Mouse (Mus musculus): ENCODE results near the gene Tspan7. TPM values are rescaled to one million over a fixed set of nuclear protein-coding genes. Genes with fewer than 3 reads are reported as not detected.

The Tspan7 gene
- total RNA-seq, 4 experiments from 2014 or later, result 1,114 to 1,365 (median 1,299) TPM

- DNase-seq (ENCODE audit: low spot score in 2 of 2), result no peak
Measured at GRCm38 (mm10) chrX:10546840-10547239, 61.9 kb downstream of the Tspan7 start.

DNA sequence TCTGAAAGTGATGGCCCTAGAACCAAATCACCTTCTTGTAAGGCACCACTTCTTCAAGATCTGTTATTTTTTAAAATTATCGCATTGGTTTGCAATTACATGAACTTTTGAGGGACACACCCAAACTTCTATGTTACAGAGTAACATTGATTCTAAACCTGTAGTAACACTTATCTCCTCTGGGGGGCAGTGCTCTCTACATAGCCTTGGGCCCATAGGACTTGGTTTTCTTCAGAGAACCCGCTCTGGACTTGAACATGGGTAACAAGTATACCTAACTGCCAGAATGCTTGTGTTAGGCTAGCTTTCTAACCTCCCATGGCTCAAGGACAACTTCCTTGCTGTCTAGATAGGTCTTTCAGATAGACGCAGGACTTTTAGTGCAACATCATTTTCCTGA, 64.8 kb downstream of the Tspan7 start:
- no peak for DNase-seq (ENCODE audit: low spot score in 2 of 2)

GRCm38 (mm10) chrX:10556899-10557298, 71.9 kb downstream of the Tspan7 start:
- DNase-seq (ENCODE audit: low spot score in 2 of 2), result no peak

- no peak for DNase-seq (ENCODE audit: low spot score in 2 of 2)
Measured at GRCm38 (mm10) chrX:10557596-10557995, 72.6 kb downstream of the Tspan7 start.

- DNase-seq (ENCODE audit: low spot score in 2 of 2), result no peak
Measured at GRCm38 (mm10) chrX:10558625-10559024, 73.7 kb downstream of the Tspan7 start.

GRCm38 (mm10) chrX:10565811-10566210, 80.9 kb downstream of the Tspan7 start:
- DNase-seq (ENCODE audit: low spot score in 2 of 2), result no peak

DNA sequence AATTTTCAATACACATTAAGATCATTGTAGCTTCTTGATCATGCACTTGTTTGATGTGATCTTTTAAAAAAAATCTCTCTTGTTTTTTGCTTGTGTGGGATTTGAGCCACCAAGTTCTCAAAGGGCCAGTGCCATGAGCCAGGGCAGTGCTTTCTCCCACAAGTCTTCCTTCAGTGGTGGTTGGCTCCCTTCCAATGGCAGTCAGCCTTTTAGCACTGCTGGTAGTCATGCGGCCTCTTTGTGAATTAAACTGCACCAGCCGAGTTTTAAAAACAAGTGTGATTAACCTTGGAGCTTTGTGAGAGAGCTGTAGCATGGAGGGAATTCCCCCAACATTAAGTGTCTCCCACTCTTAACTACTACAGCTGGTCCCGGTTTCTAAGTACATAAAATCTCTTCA, 89.6 kb downstream of the Tspan7 start:
- peak in 1 of 2 experiments; percentile 46 for DNase-seq (ENCODE audit: low spot score in 2 of 2)

DNA sequence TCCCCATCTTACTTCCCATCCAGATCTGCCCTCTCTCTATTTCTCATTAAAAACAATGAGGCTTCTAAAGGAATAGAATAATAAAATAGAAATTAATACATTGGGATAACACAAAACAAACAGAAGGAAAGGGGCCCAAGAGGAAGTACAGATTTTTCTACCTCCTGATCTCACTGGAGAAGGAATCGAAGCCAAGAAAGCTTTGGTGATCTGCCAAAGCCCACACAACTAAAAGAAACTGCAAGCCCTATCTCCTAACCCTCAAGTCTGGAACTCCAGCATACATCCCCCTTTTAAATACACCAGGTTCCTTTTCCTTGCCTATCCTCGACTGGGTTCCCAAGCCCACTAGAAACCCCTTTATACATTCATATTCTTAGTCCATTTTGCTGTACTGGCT, 90.4 kb downstream of the Tspan7 start:
- DNase-seq (ENCODE audit: low spot score in 2 of 2), result no peak

DNA sequence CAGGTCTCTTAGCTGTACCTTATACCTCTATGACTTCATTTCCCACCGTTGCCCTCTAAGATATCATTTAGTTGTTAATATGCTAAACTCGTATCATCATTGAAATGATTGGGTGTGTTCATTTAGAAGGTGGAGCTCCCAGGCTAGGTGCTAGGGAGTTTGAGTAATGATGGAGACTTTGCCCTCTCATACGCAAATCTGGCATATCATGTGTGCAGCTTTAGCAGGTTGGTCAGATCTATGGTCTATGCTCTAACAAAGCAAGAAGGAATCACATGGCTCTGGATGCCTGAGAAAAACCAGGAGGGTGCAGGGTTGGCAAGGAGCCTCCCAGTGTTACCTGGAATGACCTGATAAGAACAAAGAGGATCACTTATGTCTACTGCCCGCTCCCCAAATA, 91.4 kb downstream of the Tspan7 start:
- no peak for DNase-seq (ENCODE audit: low spot score in 2 of 2)

GRCm38 (mm10) chrX:10577356-10577755, 92.4 kb downstream of the Tspan7 start:
- no peak for DNase-seq (ENCODE audit: low spot score in 2 of 2)

DNA sequence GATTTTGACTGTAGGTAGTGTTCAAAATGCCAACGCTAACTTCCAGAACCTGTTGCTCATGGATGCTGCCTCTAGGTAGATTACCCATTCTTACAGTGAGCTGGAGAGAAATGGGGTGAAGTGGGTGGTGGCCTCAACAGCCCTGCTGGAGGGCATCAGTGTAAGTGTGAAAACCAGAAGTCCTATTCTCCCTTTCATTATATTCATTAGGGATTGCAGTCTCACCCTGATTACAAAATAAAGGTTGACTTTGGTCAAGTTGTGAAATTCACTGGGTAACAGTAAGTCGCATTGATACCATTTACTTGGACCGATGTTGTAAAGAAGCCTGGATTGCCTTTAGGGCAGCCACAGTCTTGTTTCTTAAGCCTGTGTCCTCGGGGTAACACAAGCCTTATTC, 97.8 kb downstream of the Tspan7 start:
- DNase-seq (ENCODE audit: low spot score in 2 of 2), result no peak

GRCm38 (mm10) chrX:10592244-10592643, 107.3 kb downstream of the Tspan7 start:
- DNase-seq (ENCODE audit: low spot score in 2 of 2), result no peak

GRCm38 (mm10) chrX:10593561-10593960, 108.6 kb downstream of the Tspan7 start:
- DNase-seq (ENCODE audit: low spot score in 2 of 2), result no peak

GRCm38 (mm10) chrX:10617119-10617518, 132.2 kb downstream of the Tspan7 start:
- DNase-seq (ENCODE audit: low spot score in 2 of 2), result no peak

DNA sequence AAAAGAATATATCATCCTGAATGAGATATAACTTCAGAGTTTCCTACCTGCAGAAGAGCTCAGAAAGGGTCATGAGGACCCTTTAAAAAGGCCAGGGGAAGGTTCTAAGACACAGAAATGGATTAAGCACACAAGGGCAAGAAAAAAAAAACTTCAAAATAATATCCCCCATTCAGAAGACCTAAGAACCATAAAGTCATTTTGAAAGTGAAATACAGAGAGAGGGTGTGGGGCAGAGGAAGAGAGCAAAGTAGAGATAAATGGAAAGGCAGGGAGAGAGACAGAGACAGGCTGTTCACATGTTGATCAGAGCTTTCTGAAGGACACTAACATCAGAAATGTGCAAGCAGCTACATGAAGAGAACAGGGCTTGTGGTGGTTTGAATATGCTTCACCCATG, 156.1 kb downstream of the Tspan7 start:
- no peak for DNase-seq (ENCODE audit: low spot score in 2 of 2)

Other genes with a start within 250 kb of the Tspan7 start
- not detected for gene Otc, start 232.9 kb upstream of the Tspan7 start, total RNA-seq (2022)
- 100 to 1,000 TPM; 105 to 129 (median 115) TPM for gene Mid1ip1, start 229.9 kb downstream of the Tspan7 start, total RNA-seq (2022)

All from left cerebral cortex, adult 8-10 months (tissue).